Mouse (Mus musculus) brain, adult 2 months (tissue): ENCODE results near the gene Phlda1.

Experiments used
- DNase-seq: peaks from one replicate; pipeline ENCODE4 v3.0.0; 2011; ENCODE audit warnings: low read depth, low spot score

Phlda1 gene

DNA sequence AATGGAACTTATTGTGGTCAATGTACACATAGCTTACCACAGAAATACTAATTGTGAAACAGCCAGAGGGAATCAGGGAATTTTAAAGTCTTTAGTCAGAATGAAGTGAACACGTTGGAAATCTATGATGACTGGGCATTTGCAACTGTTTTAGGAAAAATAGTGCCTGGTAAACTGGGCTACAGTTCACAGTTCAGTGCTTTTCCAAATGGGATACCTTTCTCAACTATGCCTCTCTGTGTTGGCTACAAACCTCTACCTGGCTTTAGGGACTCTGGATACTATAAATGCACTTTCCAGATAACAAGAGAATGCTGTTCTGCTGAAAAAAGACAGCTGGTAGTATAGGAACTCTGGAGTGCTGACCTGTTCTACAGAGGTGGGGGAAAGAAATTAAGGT lies 1.5 kb upstream of the Phlda1 start:
- no peak for DNase-seq

DNA sequence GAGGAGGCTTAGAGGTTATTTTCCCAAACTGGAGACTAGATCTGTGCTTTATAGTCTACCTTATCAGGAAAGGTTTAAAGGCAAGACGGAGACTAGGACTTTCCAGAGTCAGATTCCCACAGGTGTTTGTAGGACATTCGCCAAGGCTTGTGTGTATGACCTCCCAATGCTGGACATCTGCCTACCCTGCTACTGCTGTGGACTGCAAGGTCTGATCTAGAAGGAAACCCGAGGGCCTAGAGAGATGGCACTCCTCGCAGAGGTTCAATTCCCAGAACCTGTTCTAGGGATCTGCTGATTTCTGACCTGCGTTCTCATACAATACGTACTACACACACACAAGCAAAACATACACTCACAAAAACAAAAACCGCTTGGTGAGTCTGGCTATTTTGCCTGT lies 680 bp upstream of the Phlda1 start:
- peak; percentile 28 for DNase-seq

DNA sequence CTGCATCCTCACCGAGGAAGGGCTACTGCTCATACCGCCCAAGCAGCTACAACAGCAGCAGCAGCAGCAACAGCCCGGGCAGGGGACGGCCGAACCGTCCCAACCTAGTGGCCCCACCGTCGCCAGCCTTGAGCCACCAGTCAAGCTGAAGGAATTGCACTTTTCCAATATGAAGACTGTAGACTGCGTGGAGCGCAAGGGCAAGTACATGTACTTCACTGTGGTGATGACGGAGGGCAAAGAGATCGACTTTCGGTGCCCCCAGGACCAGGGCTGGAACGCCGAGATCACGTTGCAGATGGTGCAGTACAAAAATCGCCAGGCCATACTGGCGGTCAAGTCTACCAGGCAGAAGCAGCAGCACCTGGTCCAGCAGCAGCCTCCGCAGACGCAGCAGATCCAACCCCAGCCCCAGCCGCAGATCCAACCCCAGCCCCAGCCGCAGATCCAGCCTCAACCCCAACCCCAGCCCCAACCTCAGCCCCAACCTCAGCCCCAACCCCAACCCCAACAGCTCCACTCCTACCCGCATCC lies 907 bp downstream of the Phlda1 start:
- DNase-seq: no peak

DNA sequence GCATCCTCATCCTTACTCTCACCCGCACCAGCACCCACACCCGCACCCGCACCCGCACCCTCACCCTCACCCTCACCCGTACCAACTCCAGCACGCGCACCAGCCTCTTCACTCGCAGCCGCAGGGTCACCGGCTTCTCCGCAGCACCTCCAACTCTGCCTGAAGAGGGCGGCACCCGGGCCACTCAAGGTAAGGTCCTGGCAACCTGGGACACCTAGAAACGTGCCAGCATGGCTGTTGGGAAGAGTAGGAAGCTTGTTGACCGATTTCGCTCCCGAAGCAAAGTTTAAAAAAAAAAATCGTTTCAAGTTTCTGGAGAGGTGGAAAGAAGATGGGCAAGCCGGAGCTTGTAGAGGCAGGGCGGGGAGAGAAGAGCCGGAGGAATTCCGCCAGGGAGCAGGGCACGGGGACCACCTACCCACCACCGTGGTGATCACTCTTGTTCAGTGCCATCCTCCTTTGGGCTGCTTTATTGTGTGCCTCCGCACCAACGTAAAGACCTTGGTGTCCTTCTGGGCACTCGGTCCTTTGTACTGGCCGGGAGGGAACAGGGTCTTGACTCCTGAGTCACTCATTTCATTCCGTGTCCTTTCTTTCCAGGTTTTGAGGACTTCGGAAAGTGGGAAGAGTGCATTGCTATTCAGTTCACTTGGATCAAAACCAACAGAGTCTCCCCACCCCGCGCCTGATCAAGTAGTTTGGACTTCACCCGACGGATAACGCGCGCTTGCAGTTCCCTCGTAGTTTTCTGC lies 1.6 kb downstream of the Phlda1 start:
- DNase-seq: peak; percentile 83

DNA sequence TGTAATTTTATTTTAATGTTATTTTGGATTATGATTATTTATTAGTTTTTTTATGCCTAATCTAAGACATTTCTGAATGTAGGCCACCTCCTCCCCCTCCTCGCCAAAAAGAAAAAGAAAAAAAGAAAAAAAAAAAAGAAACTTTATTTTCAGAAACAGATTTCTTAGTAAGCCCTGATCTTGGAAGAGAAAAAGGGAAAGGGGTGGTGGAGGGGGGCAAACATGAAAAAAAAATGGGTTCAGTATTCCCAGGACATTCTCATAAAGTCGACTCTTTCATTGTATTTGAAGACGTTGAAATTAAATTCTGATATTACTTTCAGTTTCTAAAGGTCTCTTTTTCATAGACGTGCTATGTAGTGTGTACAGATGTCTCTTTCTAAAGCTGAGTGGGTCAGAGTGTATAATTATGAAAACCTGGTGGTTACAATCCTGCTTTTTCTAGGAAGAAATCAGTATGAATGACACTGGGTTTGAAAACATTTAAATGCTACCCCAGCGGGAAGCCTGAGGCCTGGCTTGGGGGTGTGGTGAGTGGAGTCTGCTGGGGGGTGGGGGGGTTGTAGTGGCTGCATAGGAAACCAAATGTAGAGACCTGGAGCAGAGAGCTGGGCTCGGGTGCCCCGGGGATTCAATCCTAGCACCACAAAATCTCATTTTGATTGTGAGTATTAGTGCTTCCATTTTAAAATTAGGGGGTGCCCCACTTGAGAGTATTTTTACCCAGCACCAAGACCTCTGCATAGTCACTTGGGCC lies 2.4 kb downstream of the Phlda1 start:
- no peak for DNase-seq

DNA sequence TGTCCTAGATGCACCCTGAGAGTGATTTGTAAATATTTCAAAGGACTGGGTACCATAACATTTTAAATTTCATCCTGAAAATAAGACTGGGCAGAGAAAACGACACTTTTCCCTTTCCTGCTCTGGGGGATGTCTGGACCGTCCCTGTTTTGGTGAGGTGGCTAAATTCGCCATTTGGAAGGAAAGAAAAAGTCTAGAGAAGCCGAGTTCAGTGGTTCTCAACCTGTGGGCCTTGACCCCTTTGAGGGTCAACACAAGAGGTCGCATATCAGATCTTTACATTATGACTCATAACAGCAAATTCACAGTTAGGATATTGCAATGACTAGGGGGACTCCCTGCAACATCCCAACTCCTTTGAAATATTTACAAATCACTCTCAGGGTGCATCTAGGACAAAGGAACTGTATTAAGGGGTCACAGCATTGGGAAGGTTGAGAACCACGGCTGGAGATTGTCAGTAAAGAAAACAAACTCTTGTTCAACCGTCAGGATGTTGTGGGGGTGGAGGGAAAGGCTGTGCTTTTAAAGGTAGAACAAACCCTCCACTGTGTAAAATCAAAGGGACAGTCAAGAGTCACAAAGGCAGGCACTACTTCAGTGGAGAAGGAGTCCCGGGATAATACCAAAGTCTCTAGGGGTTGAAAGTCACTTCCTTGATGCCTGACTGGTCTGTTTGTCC lies 3.2 kb downstream of the Phlda1 start:
- no peak for DNase-seq

DNA sequence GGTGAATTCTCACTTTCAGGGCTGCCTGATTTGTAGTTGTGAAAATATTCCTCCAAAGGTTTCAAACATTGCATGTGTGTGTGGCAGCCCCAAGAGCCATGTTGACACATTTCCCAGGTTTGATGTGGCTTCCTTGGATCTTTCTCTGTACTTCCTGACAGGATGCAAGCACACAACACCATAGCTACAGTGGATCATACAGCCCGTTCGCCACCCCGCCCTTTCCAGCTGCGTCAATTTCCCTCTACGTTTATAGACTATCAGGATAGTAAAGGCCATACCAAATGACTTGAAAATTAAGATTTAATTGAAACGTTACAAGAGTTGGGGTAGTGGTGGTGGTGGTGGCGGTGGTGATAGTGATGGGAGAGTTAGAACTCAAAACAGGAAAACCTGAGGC lies 3.9 kb downstream of the Phlda1 start:
- no peak for DNase-seq

DNA sequence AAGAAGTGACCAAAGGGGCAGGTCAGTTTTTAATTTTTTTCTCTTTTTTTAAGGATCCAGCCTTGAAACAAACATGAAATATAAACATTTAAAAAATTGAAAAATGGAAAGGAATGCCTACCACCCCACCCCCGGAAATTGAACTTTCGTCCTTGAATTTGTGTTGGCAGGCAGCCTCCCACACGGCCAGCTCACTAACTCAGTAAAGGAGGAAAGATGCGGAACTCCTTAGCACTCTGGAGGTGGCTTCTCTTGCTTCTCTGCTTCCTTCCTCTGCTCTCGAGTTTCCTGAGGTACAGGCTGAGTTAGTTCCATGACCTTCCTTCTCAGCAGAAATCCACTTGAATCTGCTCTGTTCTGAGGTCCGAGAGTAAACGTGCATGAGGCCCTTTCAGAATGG lies 4.7 kb downstream of the Phlda1 start:
- DNase-seq: peak; percentile 40

DNA sequence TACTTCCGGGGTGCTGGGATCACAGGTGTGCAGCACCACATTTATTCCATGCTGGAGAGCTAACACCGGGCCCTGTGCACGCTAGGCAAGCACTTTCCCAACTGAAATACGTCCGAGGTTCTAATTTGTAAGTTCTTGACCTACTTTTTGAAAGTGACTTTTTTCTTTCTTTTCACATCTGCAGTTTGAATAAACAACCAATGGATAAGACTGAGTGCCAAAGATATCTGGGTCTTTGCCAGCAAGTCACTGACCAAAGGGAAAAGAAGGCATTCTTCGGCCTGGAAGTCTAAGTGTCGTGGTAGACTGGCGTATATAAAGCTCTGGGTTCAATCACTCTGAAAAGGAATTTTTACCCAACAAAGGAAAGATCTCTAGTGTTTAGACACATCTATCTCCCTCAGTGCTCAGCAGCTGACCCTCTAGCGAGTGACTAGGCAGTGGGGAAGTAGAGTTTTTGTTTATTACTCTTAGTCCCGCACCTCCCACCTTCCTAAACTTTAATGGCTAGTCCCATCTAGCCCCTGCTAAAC lies 6.0 kb downstream of the Phlda1 start:
- no peak for DNase-seq

DNA sequence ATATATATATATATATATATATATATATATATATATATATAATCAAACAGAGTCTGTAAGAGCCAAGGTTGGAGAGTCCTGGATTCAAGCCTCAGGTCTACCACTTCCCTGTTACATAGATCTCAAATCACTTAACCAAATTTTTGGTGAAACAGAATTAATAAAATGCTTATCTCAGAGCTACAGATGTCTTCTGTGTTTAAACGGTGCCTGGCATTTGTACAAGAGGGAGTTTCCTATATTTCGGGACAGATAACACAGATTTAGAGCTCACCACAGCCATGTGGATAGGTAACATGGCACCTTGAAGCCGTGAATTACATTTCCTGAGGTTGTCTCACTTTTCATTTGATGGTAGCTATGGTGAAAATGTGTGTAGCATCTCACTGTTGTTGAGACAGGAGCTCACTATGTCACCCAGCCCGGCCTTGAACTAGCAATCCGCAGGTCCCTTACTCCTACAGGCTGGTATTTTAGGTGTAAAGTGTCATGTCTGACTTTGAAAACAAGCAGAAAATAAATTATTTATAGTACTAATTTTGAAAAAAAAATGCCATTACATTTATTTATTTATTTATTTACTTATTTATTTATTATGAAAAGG lies 8.3 kb downstream of the Phlda1 start:
- DNase-seq: no peak

DNA sequence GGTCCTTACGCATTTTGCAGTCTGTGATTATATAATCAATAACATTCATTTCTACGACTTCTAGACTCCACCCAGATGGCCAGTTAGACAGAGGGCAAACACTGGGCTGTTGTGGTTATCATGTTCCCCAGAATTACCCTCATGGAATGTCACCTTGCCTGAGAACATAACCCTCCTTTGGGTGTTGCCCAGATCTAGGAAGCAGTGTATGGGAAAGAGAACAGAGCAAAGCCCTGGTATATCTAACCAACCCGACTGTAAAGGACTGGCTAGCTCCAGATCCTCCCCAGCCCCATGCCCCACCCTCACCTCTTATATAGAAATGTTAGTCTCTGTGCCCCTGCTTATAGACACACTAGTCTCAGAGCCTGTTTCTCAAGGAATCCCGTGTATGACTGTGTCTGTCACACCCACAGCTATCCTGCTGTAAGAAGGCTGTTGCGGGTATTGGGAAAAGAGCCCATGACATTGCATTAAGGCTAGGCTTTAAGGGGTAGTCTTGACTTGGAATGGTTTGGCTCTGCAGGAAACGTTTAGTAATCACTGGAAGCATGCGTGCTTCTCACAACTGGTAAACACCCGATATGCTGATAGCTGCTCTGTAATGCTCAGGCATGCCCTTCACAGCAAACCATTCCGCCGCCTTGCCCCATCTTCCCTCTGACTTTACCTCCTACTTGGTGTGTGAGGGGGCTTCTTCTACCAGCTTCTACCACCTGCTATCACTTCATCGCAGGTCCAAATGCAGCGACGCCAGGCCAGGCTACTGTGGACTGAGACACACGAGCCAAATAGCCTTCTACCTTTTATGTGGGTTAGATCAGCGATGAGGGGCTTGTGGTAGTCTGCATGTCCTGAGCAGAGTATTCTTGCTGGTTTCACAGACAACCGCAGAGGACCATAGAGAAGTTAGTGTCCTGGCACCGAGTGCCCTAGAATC lies 9.3 kb downstream of the Phlda1 start:
- no peak for DNase-seq

DNA sequence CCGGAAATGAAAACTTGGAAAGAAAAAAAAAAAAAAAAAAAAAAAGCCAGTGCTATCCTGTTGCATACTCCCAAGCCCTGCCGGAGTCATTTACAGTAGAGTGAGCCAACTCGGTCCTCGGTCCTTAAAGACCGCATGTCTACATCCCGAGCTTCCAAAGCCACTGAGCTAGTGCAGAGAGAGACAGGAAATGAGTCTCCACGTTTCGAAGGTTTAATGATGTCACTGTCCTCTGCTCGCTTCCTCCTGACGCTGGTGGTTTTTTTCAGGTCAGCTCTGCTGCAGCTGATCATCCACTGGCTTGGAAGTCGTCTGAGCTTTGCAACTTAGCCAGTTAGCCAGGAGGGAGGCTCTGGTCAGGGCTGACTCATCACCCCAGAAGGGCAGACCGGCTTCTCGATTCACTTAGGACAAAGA lies 10.1 kb downstream of the Phlda1 start:
- peak; percentile 55 for DNase-seq

DNA sequence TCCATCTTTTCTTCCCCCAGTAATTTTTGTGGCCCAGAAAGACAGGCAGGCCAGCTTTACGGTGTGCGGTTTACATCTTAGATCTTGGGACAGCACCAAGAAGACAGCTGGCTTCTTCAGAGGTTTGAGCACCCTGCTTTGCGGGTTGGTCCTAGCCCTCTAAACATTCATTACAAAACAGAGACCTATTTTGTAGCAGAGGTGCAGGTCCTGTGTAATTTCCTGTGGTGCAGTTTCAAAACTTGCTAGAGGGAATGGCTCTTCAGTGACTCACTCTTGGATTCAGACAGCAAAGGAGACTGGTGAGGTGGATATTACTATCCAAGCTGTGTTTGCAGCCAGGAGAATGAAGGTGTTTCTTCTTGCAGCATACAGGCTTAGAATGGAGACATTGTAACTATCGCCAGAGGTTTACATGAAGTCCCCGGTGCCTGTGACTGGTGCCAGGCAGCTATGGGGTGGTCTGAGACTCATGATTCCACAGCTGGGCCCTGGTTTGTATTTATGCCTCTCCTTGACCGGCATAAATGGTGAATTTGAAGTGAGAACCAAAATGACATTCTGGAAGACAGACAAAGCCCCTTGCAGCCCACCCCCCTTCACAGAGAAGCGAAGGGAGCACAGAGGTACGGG lies 10.8 kb downstream of the Phlda1 start:
- DNase-seq: no peak

DNA sequence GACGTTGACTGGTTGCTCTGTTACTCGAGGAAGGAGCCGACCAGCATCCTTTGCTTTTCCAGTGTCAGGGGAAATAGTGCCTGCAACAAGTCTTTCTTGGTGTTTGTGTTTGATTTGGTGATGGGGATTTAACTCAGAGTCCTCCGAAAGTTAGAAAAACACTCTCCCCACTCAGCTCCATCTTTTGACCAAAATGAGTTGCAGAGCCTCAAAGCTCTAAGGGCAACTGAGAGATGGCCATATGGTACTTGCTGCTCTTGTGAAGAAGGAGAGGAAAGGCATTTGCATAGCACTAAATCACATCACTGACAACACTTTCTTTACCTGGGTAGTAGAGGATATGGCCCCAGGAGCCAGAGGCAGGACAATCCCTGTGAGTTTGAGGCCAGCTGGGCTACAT lies 12.3 kb downstream of the Phlda1 start:
- no peak for DNase-seq

DNA sequence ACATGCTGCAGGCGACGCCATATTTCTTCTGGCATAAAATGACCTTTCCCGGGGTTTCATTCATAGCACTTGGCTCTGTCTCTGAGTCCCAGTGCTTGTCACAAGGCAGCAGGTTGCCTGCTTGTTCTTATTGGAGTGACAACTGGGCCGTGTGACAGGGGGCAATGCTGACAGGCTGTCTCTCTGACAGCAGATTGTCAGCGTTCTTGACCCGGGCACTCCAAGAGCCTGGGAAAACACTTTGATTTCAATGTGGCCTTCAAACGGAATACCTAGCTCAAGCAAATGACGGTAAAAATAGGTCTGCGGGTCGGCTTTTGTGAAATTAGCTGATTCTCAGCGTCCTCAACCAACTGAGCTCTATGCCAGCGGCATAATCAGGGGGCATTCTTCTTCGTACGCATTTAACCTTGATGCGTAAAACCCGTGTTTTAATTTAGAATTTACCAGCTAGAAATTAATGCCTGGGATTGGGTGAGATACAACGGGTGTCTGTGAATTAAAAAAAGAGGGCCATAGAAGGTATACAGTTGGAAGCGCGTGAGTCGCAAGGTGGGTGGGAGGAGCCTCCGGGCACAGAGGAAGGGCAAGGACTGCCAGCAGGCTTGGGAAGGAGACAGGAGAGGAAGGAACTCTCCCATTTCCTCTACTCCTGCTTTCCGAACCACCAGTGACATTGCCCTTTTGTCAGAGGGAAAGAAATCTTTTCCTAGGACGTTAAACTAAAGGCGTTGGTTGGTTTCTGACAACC lies 13.7 kb downstream of the Phlda1 start:
- DNase-seq: peak; percentile 80

DNA sequence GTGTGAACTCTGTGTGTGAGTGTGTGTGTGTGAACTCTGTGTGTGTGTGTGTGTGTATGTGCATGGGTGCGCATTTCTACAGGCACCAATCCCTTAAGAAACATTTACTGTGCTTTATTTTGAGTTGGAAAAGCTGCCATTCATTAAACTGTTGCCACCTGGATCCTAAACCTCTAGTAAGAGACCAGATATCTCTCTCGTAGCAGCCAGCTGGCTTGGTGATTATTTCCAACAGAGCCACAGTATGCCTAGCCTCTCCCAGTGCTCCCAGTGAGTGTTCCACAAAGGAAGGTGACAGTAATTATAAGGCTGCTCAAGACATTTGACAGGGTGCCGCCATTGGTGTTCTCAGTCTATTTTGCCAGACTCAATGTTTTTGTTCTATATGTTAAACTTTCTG lies 14.5 kb downstream of the Phlda1 start:
- DNase-seq: peak; percentile 74

DNA sequence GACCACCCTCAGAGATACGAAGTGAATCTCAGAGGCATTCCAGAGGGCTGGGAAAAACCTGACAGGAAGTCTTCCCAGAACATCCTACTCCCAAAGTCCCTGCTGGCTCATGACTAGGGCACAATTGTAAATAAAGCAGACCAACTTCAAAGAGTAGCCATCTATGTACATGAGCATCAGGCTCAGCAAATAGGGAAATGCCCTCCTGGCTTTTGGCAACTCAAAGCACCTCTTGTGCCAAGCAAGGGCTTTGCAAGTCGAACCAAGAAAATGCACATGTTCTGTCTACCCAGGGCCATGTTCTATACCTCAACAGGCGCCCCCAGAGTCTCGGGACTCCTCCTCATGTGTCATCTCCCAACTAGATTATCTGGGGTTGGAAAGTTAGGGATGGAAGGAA lies 15.6 kb downstream of the Phlda1 start:
- DNase-seq: no peak

DNA sequence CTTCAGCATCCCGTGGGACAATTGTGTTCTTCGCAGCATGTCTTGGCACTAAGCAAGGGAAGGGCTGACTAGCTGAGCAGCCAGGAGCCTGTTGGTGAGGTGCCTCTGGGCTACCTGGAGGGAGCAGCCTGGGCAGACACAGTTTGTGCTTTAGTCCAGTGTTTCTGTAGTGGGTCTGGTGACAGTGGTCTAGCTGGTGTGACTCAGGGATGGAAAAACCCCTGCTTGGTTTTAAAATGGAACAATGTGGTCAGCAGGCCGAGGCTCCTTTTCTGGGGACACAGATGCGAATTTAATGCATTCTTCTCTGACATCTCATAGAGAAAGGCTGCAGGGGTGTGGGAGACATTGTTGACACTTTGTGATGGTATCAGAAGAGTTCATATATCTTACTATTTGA lies 16.1 kb downstream of the Phlda1 start:
- DNase-seq: no peak

DNA sequence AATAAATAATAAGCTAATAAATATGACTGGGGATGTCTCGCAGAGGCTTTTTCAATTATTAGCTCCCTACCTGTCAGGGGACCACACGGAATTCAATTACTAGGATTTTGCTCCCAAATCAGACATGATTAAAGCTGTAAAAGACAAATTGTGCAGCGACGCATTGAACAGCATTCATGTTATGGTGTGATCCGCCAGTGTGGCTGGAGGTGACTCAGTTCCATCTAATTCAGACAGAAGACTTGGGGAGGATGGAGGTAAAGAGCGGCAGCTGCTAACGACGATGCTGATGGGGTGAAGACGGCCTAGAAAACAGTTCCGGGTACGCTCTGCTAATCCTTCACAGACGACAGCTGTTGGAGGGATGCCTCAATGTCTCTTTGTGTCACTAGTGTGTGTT lies 17.8 kb downstream of the Phlda1 start:
- no peak for DNase-seq
